Mouse (Mus musculus) E14TG2a.4 (cell line): Measurements from ENCODE around the gene Blnk.

Experiments
- CTCF ChIP-seq: conservative IDR thresholded peaks from 2 replicates; pipeline ENCODE4 v1.5.1; 2014; ENCODE audit warnings: low read length
- NANOG ChIP-seq: IDR thresholded peaks from 2 replicates; pipeline ENCODE4 v1.6.1; 2014; ENCODE audit warnings: borderline replicate concordance, low read length, mixed read lengths
- POU5F1 ChIP-seq: IDR thresholded peaks from 2 replicates; pipeline ENCODE4 v1.6.1; 2014; ENCODE audit warnings: low read length, borderline replicate concordance

DNA sequence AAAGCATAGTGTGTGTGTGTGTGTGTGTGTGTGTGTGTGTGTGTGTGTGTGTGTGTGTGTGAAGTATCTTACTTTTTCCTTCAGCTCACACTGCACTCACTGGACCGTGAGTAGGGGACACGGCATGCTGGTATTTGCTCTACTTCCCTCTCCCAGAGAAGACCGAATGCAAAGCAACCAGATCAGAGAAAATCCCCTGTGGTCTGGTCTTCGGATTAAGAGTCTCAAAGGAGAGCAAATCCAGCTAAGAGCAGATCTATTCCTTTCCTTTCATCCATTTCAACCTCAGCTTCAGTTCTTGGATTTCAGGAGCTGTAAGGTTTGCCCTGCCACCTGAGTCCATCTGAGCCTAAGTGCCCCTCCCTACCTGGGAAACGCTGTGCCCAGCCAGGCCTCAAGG lies 16.3 kb downstream of the Blnk start:
- no peak for TF ChIP-seq CTCF
- no peak for TF ChIP-seq POU5F1
- no peak for TF ChIP-seq NANOG
